Mouse (Mus musculus) urinary bladder, postnatal 25 days (tissue): ENCODE results near the gene Plp2.
A peak's percentile ranks its signal among the peaks of the same experiment; 100 is the strongest.

Source experiments
- DNase-seq: peaks from one replicate; pipeline ENCODE4 v3.0.0; 2022; ENCODE audit warnings: low spot score

Plp2 gene

GRCm38 (mm10) chrX:7661086-7661485 lies 10.1 kb downstream of the Plp2 start:
- DNase-seq = no peak

GRCm38 (mm10) chrX:7658785-7659589 lies 12.2 kb downstream of the Plp2 start:
- DNase-seq = no peak

- DNase-seq = no peak
Measured at GRCm38 (mm10) chrX:7658031-7658784, 13.0 kb downstream of the Plp2 start.

- DNase-seq = peak; percentile 34
Measured at GRCm38 (mm10) chrX:7657221-7657639, 14.0 kb downstream of the Plp2 start, which contains the start of gene Prickle3. Gene Prickle3 (plus strand): TSS chrX:7657260.

- peak; percentile 57 for DNase-seq
Measured at GRCm38 (mm10) chrX:7648671-7649304, 22.4 kb downstream of the Plp2 start.

GRCm38 (mm10) chrX:7645349-7645748 lies 25.8 kb downstream of the Plp2 start:
- peak; percentile 71 for DNase-seq

GRCm38 (mm10) chrX:7640785-7641184 lies 30.4 kb downstream of the Plp2 start:
- no peak for DNase-seq

- DNase-seq = no peak
Measured at GRCm38 (mm10) chrX:7639536-7640325, 31.5 kb downstream of the Plp2 start.

- DNase-seq = peak; percentile 31
Measured at GRCm38 (mm10) chrX:7638401-7639091, 32.6 kb downstream of the Plp2 start, which contains the start of gene Syp. Gene Syp (plus strand): TSS chrX:7638471.

GRCm38 (mm10) chrX:7635101-7635500 lies 36.1 kb downstream of the Plp2 start:
- DNase-seq = no peak

GRCm38 (mm10) chrX:7632560-7632959 lies 38.6 kb downstream of the Plp2 start:
- no peak for DNase-seq
